Mouse (Mus musculus) heart, postnatal 25 days (tissue): ENCODE measurements around the gene Gmpr2. TPM values are rescaled to one million over a fixed set of nuclear protein-coding genes. Genes with fewer than 3 reads are reported as not detected.

ENCODE experiments used
- DNase-seq: peaks from one replicate; pipeline ENCODE4 v3.0.0; 2022; ENCODE audit warnings: low spot score
- intact Hi-C: fragments of 180-260 bp; cut with DNase I; formaldehyde crosslinking; loops from one replicate; pipeline ENCODE4 v1.15.1; 2025
- total RNA-seq, 2 experiments: library from RNA; stranded (reverse); gene quantifications; 2 replicates each; pipeline ENCODE4 v1.2.3; 2021

The Gmpr2 gene
- total RNA-seq, 2 experiments from 2014 or later, result 8.9 to 11.2 TPM

- intact Hi-C loops, result loop anchor here (2.0 kb wide), 1 partner anchor 38 kb away; no protein-coding TSS in a partner anchor
- DNase-seq, result no peak
Observed at GRCm38 (mm10) chr14:55721076-55721475, 49.3 kb downstream of the Gmpr2 start.

GRCm38 (mm10) chr14:55721700-55722437 lies 50.1 kb downstream of the Gmpr2 start, which contains the start of gene Rabggta:
Gene Rabggta, minus strand, starts transcription at chr14:55722263.
- intact Hi-C loops, result loop anchor here (2.0 kb wide), 1 partner anchor 39 kb away; no protein-coding TSS in a partner anchor
- DNase-seq, result peak; percentile 76

GRCm38 (mm10) chr14:55722438-55722945 lies 50.8 kb downstream of the Gmpr2 start:
- DNase-seq, result no peak
- intact Hi-C loops, result no loop called here

GRCm38 (mm10) chr14:55723433-55723832 lies 51.7 kb downstream of the Gmpr2 start:
- no peak for DNase-seq
- intact Hi-C loops, result no loop called here

GRCm38 (mm10) chr14:55724411-55724871 lies 52.7 kb downstream of the Gmpr2 start:
- DNase-seq, result peak; percentile 28
- intact Hi-C loops, result no loop called here

GRCm38 (mm10) chr14:55726261-55726660 lies 54.5 kb downstream of the Gmpr2 start:
- intact Hi-C loops, result no loop called here
- DNase-seq, result no peak

- no peak for DNase-seq
- intact Hi-C loops, result no loop called here
Observed at GRCm38 (mm10) chr14:55727889-55728685, 56.3 kb downstream of the Gmpr2 start.

Other genes with a start within 250 kb of the Gmpr2 start
- 100 to 1,000 TPM in 1 of 2 experiments, 10 to 100 TPM in 1; 99.7 to 119 TPM for gene Dhrs4, start 193.2 kb upstream of the Gmpr2 start, total RNA-seq
- gene Carmil3, start 181.3 kb upstream of the Gmpr2 start, total RNA-seq, result 1 to 10 TPM; 2.3 to 2.4 TPM
- gene Cpne6, start 161.5 kb upstream of the Gmpr2 start, total RNA-seq, result not detected
- under 1 TPM in 1 of 2 experiments, not detected in 1; 0.18 TPM for gene Nrl, start 147.0 kb upstream of the Gmpr2 start, total RNA-seq
- 10 to 100 TPM; 11.7 to 14.3 TPM for gene Pck2, start 131.7 kb upstream of the Gmpr2 start, total RNA-seq
- gene Dcaf11, start 111.9 kb upstream of the Gmpr2 start, total RNA-seq, result 100 to 1,000 TPM; 129 to 130 TPM
- under 1 TPM in 1 of 2 experiments, not detected in 1; 0.83 TPM for gene A730061H03Rik, start 111.5 kb upstream of the Gmpr2 start, total RNA-seq
- 100 to 1,000 TPM; 192 to 214 TPM for gene Fitm1, start 96.3 kb upstream of the Gmpr2 start, total RNA-seq
- gene Psme1, start 93.8 kb upstream of the Gmpr2 start, total RNA-seq, result 100 to 1,000 TPM; 249 to 283 TPM
- gene Emc9, start 86.6 kb upstream of the Gmpr2 start, total RNA-seq, result 10 to 100 TPM; 56.0 to 58.1 TPM
- gene Psme2, start 80.8 kb upstream of the Gmpr2 start, total RNA-seq, result 100 to 1,000 TPM in 1 of 2 experiments, 10 to 100 TPM in 1; 93.4 to 101 TPM
- 10 to 100 TPM; 25.7 to 31.3 TPM for gene Rnf31, start 80.2 kb upstream of the Gmpr2 start, total RNA-seq
- 10 to 100 TPM; 10.1 to 11.8 TPM for gene Irf9, start 68.4 kb upstream of the Gmpr2 start, total RNA-seq
- under 1 TPM; 0.23 to 0.36 TPM for gene Rec8, start 53.9 kb upstream of the Gmpr2 start, total RNA-seq
- 10 to 100 TPM; 51.1 to 57.0 TPM for gene Ipo4, start 36.0 kb upstream of the Gmpr2 start, total RNA-seq
- gene Gm49378, start 34.0 kb upstream of the Gmpr2 start, total RNA-seq, result 1 to 10 TPM; 3.0 to 3.4 TPM
- 10 to 100 TPM; 39.0 to 43.8 TPM for gene Tm9sf1, start 28.1 kb upstream of the Gmpr2 start, total RNA-seq
- under 1 TPM; 0.56 to 0.60 TPM for gene Tssk4, start 21.8 kb upstream of the Gmpr2 start, total RNA-seq
- 10 to 100 TPM; 53.0 to 53.4 TPM for gene Mdp1, start 11.4 kb upstream of the Gmpr2 start, total RNA-seq
- 100 to 1,000 TPM; 252 to 263 TPM for gene Nedd8, start 183 bp downstream of the Gmpr2 start, total RNA-seq
- 10 to 100 TPM; 10.0 to 10.7 TPM for gene Tinf2, start 9.9 kb downstream of the Gmpr2 start, total RNA-seq
- under 1 TPM; 0.18 to 0.36 TPM for gene Tgm1, start 42.0 kb downstream of the Gmpr2 start, total RNA-seq
- 10 to 100 TPM; 13.0 to 13.4 TPM for gene Rabggta, start 50.3 kb downstream of the Gmpr2 start, total RNA-seq
- gene Dhrs1, start 73.7 kb downstream of the Gmpr2 start, total RNA-seq, result 10 to 100 TPM; 43.7 to 47.0 TPM
- 10 to 100 TPM in 1 of 2 experiments, 1 to 10 TPM in 1; 7.8 to 11.1 TPM for gene Nop9, start 73.8 kb downstream of the Gmpr2 start, total RNA-seq
- gene Cideb, start 86.5 kb downstream of the Gmpr2 start, total RNA-seq, result under 1 TPM; 0.56 to 0.83 TPM
- under 1 TPM; 0.06 to 0.13 TPM for gene Ltb4r2, start 89.5 kb downstream of the Gmpr2 start, total RNA-seq
- gene Ltb4r1, start 94.0 kb downstream of the Gmpr2 start, total RNA-seq, result under 1 TPM in 1 of 2 experiments, not detected in 1; 0.18 TPM
- 10 to 100 TPM; 18.2 to 23.8 TPM for gene Adcy4, start 112.2 kb downstream of the Gmpr2 start, total RNA-seq
- gene Ripk3, start 116.9 kb downstream of the Gmpr2 start, total RNA-seq, result 1 to 10 TPM; 2.3 to 3.4 TPM
- 1 to 10 TPM; 3.9 to 5.5 TPM for gene Nfatc4, start 151.2 kb downstream of the Gmpr2 start, total RNA-seq
- gene Nynrin, start 182.1 kb downstream of the Gmpr2 start, total RNA-seq, result 1 to 10 TPM; 8.2 to 9.7 TPM
- under 1 TPM in 1 of 2 experiments, not detected in 1; 0.14 TPM for gene Cbln3, start 212.5 kb downstream of the Gmpr2 start, total RNA-seq
- gene Khnyn, start 213.0 kb downstream of the Gmpr2 start, total RNA-seq, result 10 to 100 TPM; 11.6 to 13.5 TPM
- gene Sdr39u1, start 228.4 kb downstream of the Gmpr2 start, total RNA-seq, result 100 to 1,000 TPM; 107 to 108 TPM